Mouse (Mus musculus) right cerebral cortex, postnatal 36 days (tissue): ENCODE data around the gene Limk1.

Experiments
- DNase-seq, 2 experiments: peaks; one replicate each; pipeline ENCODE4 v3.0.0; 2022; ENCODE audit warnings: low spot score in 2 of 2, mixed read lengths in 1 of 2

Gene Limk1

GRCm38 (mm10) chr5:134688086-134688717 lies at the start of gene Limk1:
Gene Limk1 (minus strand): TSS chr5:134688598.
- DNase-seq, result no peak

- no peak for DNase-seq
Observed at GRCm38 (mm10) chr5:134734920-134735319, 46.5 kb upstream of the Limk1 start.

GRCm38 (mm10) chr5:134734072-134734471 lies 45.7 kb upstream of the Limk1 start:
- no peak for DNase-seq

- DNase-seq, result no peak
Observed at GRCm38 (mm10) chr5:134733241-134733640, 44.8 kb upstream of the Limk1 start.

- DNase-seq, result no peak
Observed at GRCm38 (mm10) chr5:134729124-134729523, 40.7 kb upstream of the Limk1 start.

GRCm38 (mm10) chr5:134728535-134728934 lies 40.1 kb upstream of the Limk1 start:
- no peak for DNase-seq

GRCm38 (mm10) chr5:134727001-134727639 lies 38.7 kb upstream of the Limk1 start:
- no peak for DNase-seq

GRCm38 (mm10) chr5:134725299-134725698 lies 36.9 kb upstream of the Limk1 start:
- no peak for DNase-seq

GRCm38 (mm10) chr5:134720058-134720457 lies 31.7 kb upstream of the Limk1 start:
- no peak for DNase-seq

GRCm38 (mm10) chr5:134711076-134711475 lies 22.7 kb upstream of the Limk1 start:
- DNase-seq, result no peak

- no peak for DNase-seq
Observed at GRCm38 (mm10) chr5:134709275-134709674, 20.9 kb upstream of the Limk1 start.

- peak; percentile 26 to 34 for DNase-seq
Observed at GRCm38 (mm10) chr5:134704157-134704556, 15.8 kb upstream of the Limk1 start.

- no peak for DNase-seq
Observed at GRCm38 (mm10) chr5:134695539-134695938, 7.1 kb upstream of the Limk1 start.

- DNase-seq, result no peak
Observed at GRCm38 (mm10) chr5:134695082-134695481, 6.7 kb upstream of the Limk1 start.

GRCm38 (mm10) chr5:134692704-134693103 lies 4.3 kb upstream of the Limk1 start:
- no peak for DNase-seq

GRCm38 (mm10) chr5:134688718-134689284 lies 403 bp upstream of the Limk1 start:
- DNase-seq, result peak; percentile 98 to 99

GRCm38 (mm10) chr5:134687187-134687586 lies 1.2 kb downstream of the Limk1 start:
- no peak for DNase-seq

GRCm38 (mm10) chr5:134686541-134686940 lies 1.9 kb downstream of the Limk1 start:
- DNase-seq, result no peak

GRCm38 (mm10) chr5:134684398-134684797 lies 4.0 kb downstream of the Limk1 start:
- DNase-seq, result no peak

GRCm38 (mm10) chr5:134683813-134684212 lies 4.6 kb downstream of the Limk1 start:
- no peak for DNase-seq

GRCm38 (mm10) chr5:134680238-134680637 lies 8.2 kb downstream of the Limk1 start:
- no peak for DNase-seq

- no peak for DNase-seq
Observed at GRCm38 (mm10) chr5:134678827-134679546, 9.4 kb downstream of the Limk1 start.

GRCm38 (mm10) chr5:134678031-134678430 lies 10.4 kb downstream of the Limk1 start:
- DNase-seq, result no peak
